Mouse (Mus musculus) thymus, adult 2 months (tissue): Measurements from ENCODE around the gene Pak1. TPM values are rescaled to one million over a fixed set of nuclear protein-coding genes. Genes with fewer than 3 reads are reported as not detected.

Experiments
- DNase-seq: peaks from one replicate; pipeline ENCODE4 v3.0.0; 2021
- H3K27ac ChIP-seq: fragments of 200-500 bp; 2 replicates; pipeline ENCODE4 v1.5.1; 2012; ENCODE audit warnings: low read length, control low read depth; ENCODE audit not compliant: control insufficient read depth, insufficient read depth
- H3K27me3 ChIP-seq: fragments of 200-500 bp; 2 replicates; pipeline ENCODE4 v1.6.1; 2012; ENCODE audit warnings: mild to moderate bottlenecking, low read length, moderate library complexity, mixed read lengths; ENCODE audit not compliant: control insufficient read depth, insufficient read depth
- H3K36me3 ChIP-seq: fragments of 200-500 bp; 2 replicates; pipeline ENCODE4 v1.6.1; 2012; ENCODE audit warnings: mild to moderate bottlenecking, low read length, moderate library complexity; ENCODE audit not compliant: control insufficient read depth, insufficient read depth
- H3K4me1 ChIP-seq: fragments of 200-500 bp; replicated peaks from 2 replicates; pipeline ENCODE4 v1.6.1; 2012; ENCODE audit warnings: low read length; ENCODE audit not compliant: control insufficient read depth, insufficient read depth
- H3K4me3 ChIP-seq: fragments of 200-500 bp; 2 replicates; pipeline ENCODE4 v1.5.1; 2012; ENCODE audit warnings: mild to moderate bottlenecking, low read length, control low read depth, moderate library complexity; ENCODE audit not compliant: control insufficient read depth, insufficient read depth
- CTCF ChIP-seq: fragments of 200-500 bp; IDR thresholded peaks from 2 replicates; pipeline ENCODE4 v1.5.1; 2012; ENCODE audit warnings: mild to moderate bottlenecking, control low read depth, low read length, moderate library complexity, borderline replicate concordance; ENCODE audit not compliant: control insufficient read depth, poor library complexity, insufficient read depth; ENCODE audit errors: extremely low read depth
- POLR2A ChIP-seq: fragments of 200-500 bp; IDR thresholded peaks from 2 replicates; pipeline ENCODE4 v1.6.1; 2012; ENCODE audit warnings: mild to moderate bottlenecking, low read length, control low read depth, moderate library complexity; ENCODE audit not compliant: control insufficient read depth, poor library complexity, insufficient read depth; ENCODE audit errors: extremely low read depth
- WGBS: fragments of 180-500 bp; shearing (Covaris S2); methylation state at CpG from one replicate; pipeline ENCODE4 v1.1.7; 2018; 5-methylcytosine and 5-hydroxymethylcytosine counted together
- polyA plus RNA-seq: library from polyadenylated mRNA; depleted of rRNA; stranded (reverse); fragments of >200 nt; gene quantifications from 2 replicates; pipeline ENCODE4 v1.2.3, GENCODE M21; 2012

Gene Pak1
- polyA plus RNA-seq, 1 experiment: 11.8 TPM

GRCm38 (mm10) chr7:97748527-97749206 lies 39.7 kb upstream of the Pak1 start:
- no peak for TF ChIP-seq POLR2A
- no peak for TF ChIP-seq CTCF
- Histone ChIP-seq H3K4me1 (peaks cover 16% of the 10 kb centered on the region), H3K27me3 (no peaks in the 10 kb centered on the region), H3K4me3 (peak overlapping the region; percentile 69), H3K36me3 (no peaks in the 10 kb centered on the region), H3K27ac (peak overlapping the region; percentile 95)
- WGBS: 10% methylated on average over 10 of the region's 10 CpGs
- DNase-seq: no peak

GRCm38 (mm10) chr7:97749207-97750190 lies 38.8 kb upstream of the Pak1 start:
- H3K4me1 ChIP-seq: peaks cover 14% of the 10 kb centered on the region
- no peaks in the 10 kb centered on the region for H3K36me3 ChIP-seq
- TF ChIP-seq POLR2A: no peak
- TF ChIP-seq CTCF: no peak
- H3K27me3 ChIP-seq: no peaks in the 10 kb centered on the region
- 4% methylated on average over 19 of the region's 19 CpGs for WGBS
- peak; percentile 52 for DNase-seq
- H3K4me3 ChIP-seq: peak overlapping the region; percentile 69
- H3K27ac ChIP-seq: peak overlapping the region; percentile 95

- Histone ChIP-seq H3K27ac (no peak overlapping the region), H3K36me3 (no peaks in the 10 kb centered on the region), H3K27me3 (no peaks in the 10 kb centered on the region), H3K4me1 (peaks cover 5% of the 10 kb centered on the region), H3K4me3 (no peak overlapping the region)
- WGBS: 95% methylated on average over 18 of the region's 18 CpGs
- no peak for TF ChIP-seq POLR2A
- no peak for TF ChIP-seq CTCF
- DNase-seq: no peak
Measured at GRCm38 (mm10) chr7:97756967-97757881, 31.1 kb upstream of the Pak1 start.

DNA sequence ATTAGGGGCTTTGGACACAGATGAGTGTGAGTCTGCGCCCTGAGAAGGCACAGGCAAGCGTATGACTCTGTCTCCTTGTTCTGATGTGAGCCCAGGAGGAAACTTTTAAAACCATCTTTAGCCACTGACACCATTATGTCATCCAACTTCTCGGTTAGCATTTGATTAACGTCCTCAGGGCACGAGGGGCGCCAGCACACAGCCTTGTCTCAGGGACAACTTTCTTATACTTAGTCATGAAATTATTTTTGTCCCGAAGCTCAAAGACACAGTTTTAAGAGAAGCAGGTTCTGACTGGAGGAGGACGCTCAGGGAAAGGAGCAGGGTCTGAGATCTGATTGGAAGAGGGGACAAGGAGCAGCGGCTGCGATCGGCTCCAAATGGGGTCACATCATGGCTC lies 23.8 kb upstream of the Pak1 start:
- no peak for DNase-seq
- TF ChIP-seq CTCF: no peak
- TF ChIP-seq POLR2A: no peak
- WGBS: 84% methylated on average over 11 of the region's 11 CpGs
- no peak overlapping the region for H3K27ac ChIP-seq
- H3K36me3 ChIP-seq: no peaks in the 10 kb centered on the region
- H3K27me3 ChIP-seq: no peaks in the 10 kb centered on the region
- peaks cover 5% of the 10 kb centered on the region; the same call in 1 of the 2 replicates for H3K4me1 ChIP-seq
- H3K4me3 ChIP-seq: no peak overlapping the region

DNA sequence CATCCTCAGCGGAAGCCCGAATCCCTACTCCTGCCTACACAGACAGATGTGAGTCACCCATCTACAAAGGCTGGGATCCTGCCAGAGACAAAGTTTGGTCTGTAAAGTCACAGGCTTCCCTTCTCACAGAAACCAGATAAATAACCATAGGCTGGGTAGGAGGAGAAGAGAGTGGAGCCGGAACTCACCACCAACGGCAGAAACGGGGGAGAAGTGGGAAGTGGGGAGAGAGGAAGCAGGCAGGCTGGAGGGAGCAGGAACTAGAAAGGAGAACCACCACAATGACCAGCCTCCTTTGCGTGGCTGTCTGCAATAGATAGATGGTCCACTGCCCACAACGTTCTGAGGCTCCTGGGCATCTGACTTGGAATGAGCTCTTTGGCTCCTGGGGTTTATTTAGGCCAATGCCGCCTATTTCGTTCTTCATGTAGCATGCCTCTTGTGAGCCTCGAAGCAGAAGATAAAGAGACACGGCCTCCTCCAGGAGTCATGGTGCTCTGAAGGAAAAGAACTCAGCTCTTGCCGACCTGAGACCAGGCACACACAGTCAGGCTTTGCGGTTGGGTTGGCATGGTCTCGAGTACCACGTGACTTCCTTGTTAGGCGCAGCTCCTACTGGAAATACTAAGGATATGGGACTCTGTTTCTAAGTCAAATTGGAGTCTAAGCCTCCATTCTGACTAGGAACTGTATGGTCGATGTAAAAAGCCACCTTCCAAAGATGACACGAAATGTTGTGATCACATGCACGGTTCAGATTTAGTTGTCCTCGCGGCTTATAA lies 23.0 kb upstream of the Pak1 start:
- 52% methylated on average over 21 of the region's 21 CpGs for WGBS
- Histone ChIP-seq H3K36me3 (no peaks in the 10 kb centered on the region), H3K4me3 (no peak overlapping the region), H3K27ac (no peak overlapping the region), H3K27me3 (no peaks in the 10 kb centered on the region), H3K4me1 (peaks cover 5% of the 10 kb centered on the region; the same call in 1 of the 2 replicates)
- TF ChIP-seq POLR2A (no peak), CTCF (no peak)
- no peak for DNase-seq
